Mouse (Mus musculus) neural tube, embryonic 11.5 days (tissue): ENCODE measurements around the gene Slc25a22. TPM values are rescaled to one million over a fixed set of nuclear protein-coding genes. Genes with fewer than 3 reads are reported as not detected.

Experiments used
- ATAC-seq: fragments of 200-750 bp; cut with Nextera tagmentation; 2 replicates; pipeline ENCODE4 v1.8.0; 2017; ENCODE audit warnings: moderate number of reproducible peaks, mild to moderate bottlenecking, moderate TSS enrichment, moderate library complexity; ENCODE audit not compliant: insufficient read depth, low FRiP score, low TSS enrichment
- DNase-seq: peaks from one replicate; pipeline ENCODE4 v3.0.0-alpha.2; 2015; ENCODE audit warnings: low spot score
- H3K27ac ChIP-seq: fragments of 300-500 bp; sonication (generic); 2 replicates; pipeline ENCODE4 v1.5.1; 2014; ENCODE audit warnings: low read depth, mild to moderate bottlenecking, low read length
- H3K27me3 ChIP-seq: fragments of 300-500 bp; sonication (generic); 2 replicates; pipeline ENCODE4 v1.6.1; 2014; ENCODE audit warnings: mild to moderate bottlenecking, low read length, mixed read lengths; ENCODE audit not compliant: control insufficient read depth, insufficient read depth
- H3K36me3 ChIP-seq: fragments of 300-500 bp; sonication (generic); 2 replicates; pipeline ENCODE4 v1.6.1; 2014; ENCODE audit warnings: mild to moderate bottlenecking, low read length, moderate library complexity, mixed read lengths; ENCODE audit not compliant: control insufficient read depth, insufficient read depth
- H3K4me1 ChIP-seq: fragments of 300-500 bp; sonication (generic); 2 replicates; pipeline ENCODE4 v1.6.1; 2014; ENCODE audit warnings: low read length, mixed read lengths; ENCODE audit not compliant: control insufficient read depth, insufficient read depth
- H3K4me2 ChIP-seq: fragments of 300-500 bp; sonication (generic); 2 replicates; pipeline ENCODE4 v1.6.1; 2014; ENCODE audit warnings: low read depth, mild to moderate bottlenecking, moderate library complexity
- H3K4me3 ChIP-seq: fragments of 300-500 bp; sonication (generic); 2 replicates; pipeline ENCODE4 v1.5.1; 2014; ENCODE audit warnings: low read depth, low read length
- H3K9ac ChIP-seq: fragments of 300-500 bp; sonication (generic); 2 replicates; pipeline ENCODE4 v1.6.1; 2014; ENCODE audit warnings: mild to moderate bottlenecking, low read length
- H3K9me3 ChIP-seq: fragments of 300-500 bp; sonication (generic); 2 replicates; pipeline ENCODE4 v1.6.1; 2016; ENCODE audit warnings: low read length; ENCODE audit not compliant: control insufficient read depth
- WGBS: fragments of 180-500 bp; shearing (Covaris S2); extraction: QIAGEN DNeasy Blood & Tissue Kit; methylation state at CpG from one replicate; pipeline ENCODE4 v1.1.7; 2014; 5-methylcytosine and 5-hydroxymethylcytosine counted together
- polyA plus RNA-seq: library from polyadenylated mRNA; unstranded; fragments of >200 nt; fragmentation: Nextera tagmentation; extraction: Ambion mirVana; gene quantifications from 2 replicates; pipeline ENCODE4 v1.2.1, GENCODE M21; 2014

Gene Slc25a22
- polyA plus RNA-seq, 1 experiment from 2014 or later = 45.8 TPM

GRCm38 (mm10) chr7:141436523-141436892 lies 1.2 kb downstream of the Slc25a22 start:
- Histone ChIP-seq H3K27ac (no peak overlapping the region), H3K9me3 (no peaks in the 10 kb centered on the region), H3K4me1 (peaks cover 26% of the 10 kb centered on the region), H3K4me2 (peak overlapping the region; percentile 85), H3K9ac (peak overlapping the region; percentile 77; the same call in 1 of the 2 replicates), H3K36me3 (peaks cover 8% of the 10 kb centered on the region), H3K27me3 (no peaks in the 10 kb centered on the region), H3K4me3 (peak overlapping the region; percentile 63)
- no peak for DNase-seq
- no peak for ATAC-seq
- WGBS = 64% methylated on average over 2 of the region's 2 CpGs

- peaks cover 26% of the 10 kb centered on the region for H3K4me1 ChIP-seq
- H3K36me3 ChIP-seq = peaks cover 7% of the 10 kb centered on the region
- H3K9me3 ChIP-seq = no peaks in the 10 kb centered on the region
- WGBS = 78% methylated on average over 9 of the region's 9 CpGs
- no peak for DNase-seq
- peak overlapping the region; percentile 63 for H3K4me3 ChIP-seq
- peak overlapping the region; percentile 85 for H3K4me2 ChIP-seq
- H3K27me3 ChIP-seq = no peaks in the 10 kb centered on the region
- ATAC-seq = no peak
- H3K9ac ChIP-seq = no peak overlapping the region
- no peak overlapping the region for H3K27ac ChIP-seq
Measured at GRCm38 (mm10) chr7:141435856-141436522, 1.7 kb downstream of the Slc25a22 start.

GRCm38 (mm10) chr7:141435129-141435855 lies 2.4 kb downstream of the Slc25a22 start:
- H3K9ac ChIP-seq = peak overlapping the region; percentile 69
- ATAC-seq = no peak; the same call in 1 of the 2 replicates
- WGBS = 4% methylated on average over 17 of the region's 17 CpGs
- H3K4me3 ChIP-seq = peak overlapping the region; percentile 45
- H3K9me3 ChIP-seq = no peaks in the 10 kb centered on the region
- peaks cover 26% of the 10 kb centered on the region for H3K4me1 ChIP-seq
- peak; percentile 55 for DNase-seq
- H3K36me3 ChIP-seq = peaks cover 9% of the 10 kb centered on the region
- no peaks in the 10 kb centered on the region for H3K27me3 ChIP-seq
- H3K4me2 ChIP-seq = peak overlapping the region; percentile 74
- H3K27ac ChIP-seq = peak overlapping the region; percentile 24

- peak overlapping the region; percentile 69 for H3K9ac ChIP-seq
- H3K27me3 ChIP-seq = no peaks in the 10 kb centered on the region
- peaks cover 9% of the 10 kb centered on the region for H3K36me3 ChIP-seq
- DNase-seq (peak; percentile 52), ATAC-seq (no peak; the same call in 1 of the 2 replicates)
- peak overlapping the region; percentile 45 for H3K4me3 ChIP-seq
- peaks cover 30% of the 10 kb centered on the region for H3K4me1 ChIP-seq
- no peaks in the 10 kb centered on the region for H3K9me3 ChIP-seq
- peak overlapping the region; percentile 74 for H3K4me2 ChIP-seq
- peak overlapping the region; percentile 24 for H3K27ac ChIP-seq
- 14% methylated on average over 8 of the region's 8 CpGs for whole genome bisulfite sequencing
Measured at GRCm38 (mm10) chr7:141434464-141434863, 3.2 kb downstream of the Slc25a22 start.

DNA sequence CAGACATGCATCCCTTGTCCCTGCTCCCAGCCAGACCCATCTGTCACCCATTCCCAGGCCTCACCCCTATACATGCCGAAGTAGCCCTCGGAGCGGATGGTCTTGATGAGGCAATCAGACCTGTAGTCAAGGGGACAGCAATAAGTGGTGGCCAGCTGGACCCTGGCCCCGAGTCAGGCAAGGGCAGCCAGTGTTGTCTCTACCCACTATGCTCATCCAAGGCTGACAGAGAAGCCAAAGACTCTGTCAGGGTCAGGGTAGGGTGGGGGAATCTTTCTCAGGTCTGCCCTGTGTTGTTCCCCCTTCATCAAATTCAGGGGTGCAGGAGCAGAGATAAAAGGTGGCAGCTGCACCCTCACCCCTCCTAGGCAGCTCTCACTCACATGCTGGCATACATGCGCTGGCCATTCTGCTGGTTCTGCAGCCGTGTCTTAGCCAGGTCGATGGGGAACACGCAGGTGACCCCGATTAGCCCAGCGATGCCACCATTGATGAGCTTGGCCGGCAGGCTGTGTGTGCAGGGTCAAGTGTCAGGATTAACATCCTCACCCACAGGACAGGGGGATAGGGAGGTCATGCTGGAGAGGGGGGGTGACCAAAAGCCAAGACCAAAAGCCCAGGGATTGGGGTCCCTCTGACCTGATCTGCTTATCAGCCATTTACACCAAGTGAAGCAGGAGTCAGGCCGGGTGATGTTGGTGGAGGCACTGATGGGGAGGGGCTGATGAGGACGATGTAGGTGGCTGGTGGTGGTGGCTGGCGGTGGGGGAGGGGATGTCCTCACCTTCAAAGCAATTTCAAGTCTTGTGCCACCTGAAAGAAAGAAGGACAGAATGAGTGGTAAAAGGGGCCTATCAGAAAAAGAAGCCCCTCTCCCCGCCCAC lies 3.9 kb downstream of the Slc25a22 start:
- H3K4me2 ChIP-seq = peak overlapping the region; percentile 74
- no peaks in the 10 kb centered on the region for H3K27me3 ChIP-seq
- H3K27ac ChIP-seq = 0 out of 2 replicates have a peak overlapping the region, but pooled peaks have one; percentile 6
- no peaks in the 10 kb centered on the region for H3K9me3 ChIP-seq
- peak overlapping the region; percentile 45 for H3K4me3 ChIP-seq
- peak overlapping the region; percentile 69 for H3K9ac ChIP-seq
- H3K36me3 ChIP-seq = peaks cover 9% of the 10 kb centered on the region
- 77% methylated on average over 15 of the region's 15 CpGs for WGBS
- H3K4me1 ChIP-seq = peaks cover 37% of the 10 kb centered on the region
- DNase-seq (no peak), ATAC-seq (no peak)

DNA sequence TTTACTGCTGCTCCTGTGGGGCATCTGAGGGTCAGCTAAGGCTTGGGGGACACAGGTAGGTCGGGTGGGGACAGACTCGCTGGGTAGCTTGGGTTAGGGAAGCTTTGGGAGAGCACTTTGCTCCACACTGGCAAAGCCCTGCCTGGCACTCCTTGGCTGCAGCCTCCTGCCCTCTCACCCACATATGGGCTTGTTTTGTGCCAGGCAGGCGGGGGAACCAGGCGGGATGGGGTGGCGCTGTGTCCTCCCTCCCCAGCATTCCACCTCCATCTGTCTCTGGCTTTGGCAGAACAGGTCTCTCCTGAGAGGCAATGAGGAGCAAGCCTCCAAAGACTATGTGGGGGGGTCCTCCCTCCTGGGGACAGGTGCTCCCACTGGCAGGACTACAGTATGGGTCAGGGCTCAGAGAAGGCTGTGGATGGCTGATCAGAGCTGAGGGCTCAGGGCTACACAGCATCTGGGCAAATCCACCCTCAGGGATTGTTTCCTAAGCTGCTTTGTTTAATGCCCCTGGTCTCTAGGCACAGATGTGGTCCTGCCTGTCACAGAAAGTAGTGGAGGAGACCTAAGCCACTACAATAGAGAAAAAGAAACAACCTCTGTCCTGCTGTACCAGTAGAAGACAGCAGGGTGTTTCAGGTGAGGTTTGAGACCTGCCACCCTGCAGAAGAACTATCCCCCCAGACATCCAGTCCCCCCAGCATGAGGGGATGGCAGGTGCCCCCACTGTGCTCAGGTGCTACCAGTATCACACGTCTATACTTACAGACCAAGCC lies 4.8 kb downstream of the Slc25a22 start:
- H3K9ac ChIP-seq = no peak overlapping the region; the same call in 1 of the 2 replicates
- no peak overlapping the region for H3K27ac ChIP-seq
- peaks cover 37% of the 10 kb centered on the region for H3K4me1 ChIP-seq
- H3K36me3 ChIP-seq = peaks cover 9% of the 10 kb centered on the region
- no peaks in the 10 kb centered on the region for H3K27me3 ChIP-seq
- DNase-seq = no peak
- WGBS = 87% methylated on average over 6 of the region's 6 CpGs
- H3K4me3 ChIP-seq = no peak overlapping the region
- H3K4me2 ChIP-seq = no peak overlapping the region
- no peaks in the 10 kb centered on the region for H3K9me3 ChIP-seq
- no peak for ATAC-seq

DNA sequence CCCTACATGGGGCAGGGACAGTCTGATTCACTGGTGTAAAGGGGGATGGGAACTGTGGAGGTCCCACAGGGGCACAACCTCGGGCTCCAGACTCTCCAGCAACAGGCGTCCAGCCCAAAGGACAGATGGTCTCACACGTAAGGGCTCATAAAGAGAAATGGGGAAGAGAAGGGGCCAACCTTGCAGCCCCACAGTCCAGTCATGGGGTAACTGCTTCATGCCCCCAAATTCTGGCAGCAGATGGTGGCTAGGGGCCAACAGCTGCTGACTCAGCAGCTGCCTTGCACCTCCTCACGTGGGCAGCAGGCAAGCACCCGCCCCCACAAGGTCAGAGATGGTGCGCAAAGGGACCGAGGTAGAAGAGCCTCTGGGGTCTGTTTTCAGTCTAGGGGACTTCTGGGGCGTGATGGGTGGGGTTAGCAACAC lies 5.5 kb downstream of the Slc25a22 start:
- WGBS = 75% methylated on average over 8 of the region's 8 CpGs
- H3K4me2 ChIP-seq = no peak overlapping the region
- peaks cover 37% of the 10 kb centered on the region for H3K4me1 ChIP-seq
- no peaks in the 10 kb centered on the region for H3K27me3 ChIP-seq
- no peak for ATAC-seq
- DNase-seq = no peak
- H3K9me3 ChIP-seq = no peaks in the 10 kb centered on the region
- no peak overlapping the region for H3K4me3 ChIP-seq
- H3K9ac ChIP-seq = no peak overlapping the region
- no peak overlapping the region for H3K27ac ChIP-seq
- peaks cover 9% of the 10 kb centered on the region for H3K36me3 ChIP-seq
